Mouse (Mus musculus): ENCODE measurements around the gene Ubxn6.

DNA sequence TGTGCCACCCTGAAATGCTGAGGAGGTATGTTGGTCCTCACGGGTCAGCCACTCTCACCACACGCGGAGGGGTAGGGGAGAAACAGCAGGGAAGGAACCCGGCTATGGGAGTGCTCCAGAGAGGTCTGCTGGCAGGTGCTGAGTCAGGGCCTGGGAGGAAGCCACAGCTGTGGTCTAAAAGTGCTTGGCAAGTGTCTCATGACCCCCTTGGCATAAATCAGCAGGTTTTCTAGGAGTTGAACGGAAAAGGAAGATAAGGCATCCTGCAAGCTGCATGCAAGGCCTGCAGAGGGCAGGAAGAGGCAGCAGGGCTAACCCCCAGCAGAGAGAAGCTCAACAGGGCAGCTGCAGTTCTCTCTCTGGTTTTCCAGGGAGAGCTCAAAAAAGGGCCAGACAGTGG lies 43.9 kb downstream of the Ubxn6 start:
- TF ChIP-seq CTCF (IDR thresholded peaks at IDR 0.05) (peak; percentile 36), EP300 (IDR thresholded peaks at IDR 0.05) (no peak)

Data from lung, postnatal 0 days (tissue).